Mouse (Mus musculus): Measurements from ENCODE around the gene Slc35b4.
A peak's percentile ranks its signal among the peaks of the same experiment; 100 is the strongest.

Gene Slc35b4

GRCm38 (mm10) chr6:34176864-34177247 lies at the start of gene Slc35b4:
Gene Slc35b4, minus strand, starts transcription at chr6:34177111.
- peak; percentile 99 for DNase-seq

GRCm38 (mm10) chr6:34225004-34225599 lies 48.2 kb upstream of the Slc35b4 start:
- no peak for DNase-seq

- DNase-seq, result no peak
These were observed 39.8 kb upstream of the Slc35b4 start for GRCm38 (mm10) chr6:34216450-34217319.

- no peak for DNase-seq
These were observed 28.8 kb upstream of the Slc35b4 start for GRCm38 (mm10) chr6:34205754-34206153.

GRCm38 (mm10) chr6:34204971-34205572 lies 28.2 kb upstream of the Slc35b4 start:
- peak; percentile 26 for DNase-seq

GRCm38 (mm10) chr6:34203503-34203902 lies 26.6 kb upstream of the Slc35b4 start:
- DNase-seq, result no peak

GRCm38 (mm10) chr6:34194981-34195380 lies 18.1 kb upstream of the Slc35b4 start:
- no peak for DNase-seq

- peak; percentile 72 for DNase-seq
These were observed 17.0 kb upstream of the Slc35b4 start for GRCm38 (mm10) chr6:34193708-34194475.

- DNase-seq, result no peak
These were observed 14.5 kb upstream of the Slc35b4 start for GRCm38 (mm10) chr6:34191401-34191800.

GRCm38 (mm10) chr6:34189494-34189893 lies 12.6 kb upstream of the Slc35b4 start:
- no peak for DNase-seq

GRCm38 (mm10) chr6:34187986-34188599 lies 11.2 kb upstream of the Slc35b4 start:
- peak; percentile 23 for DNase-seq

GRCm38 (mm10) chr6:34187273-34187863 lies 10.5 kb upstream of the Slc35b4 start:
- DNase-seq, result no peak

- no peak for DNase-seq
These were observed 6.4 kb upstream of the Slc35b4 start for GRCm38 (mm10) chr6:34183326-34183725.

- DNase-seq, result no peak
These were observed 5.0 kb upstream of the Slc35b4 start for GRCm38 (mm10) chr6:34181961-34182360.

- no peak for DNase-seq
These were observed 3.0 kb upstream of the Slc35b4 start for GRCm38 (mm10) chr6:34179911-34180310.

GRCm38 (mm10) chr6:34179007-34179406 lies 2.1 kb upstream of the Slc35b4 start:
- no peak for DNase-seq

- no peak for DNase-seq
These were observed 624 bp downstream of the Slc35b4 start for GRCm38 (mm10) chr6:34176111-34176863.

GRCm38 (mm10) chr6:34174715-34175114 lies 2.2 kb downstream of the Slc35b4 start:
- DNase-seq, result no peak

GRCm38 (mm10) chr6:34173251-34173650 lies 3.7 kb downstream of the Slc35b4 start:
- DNase-seq, result no peak

GRCm38 (mm10) chr6:34171748-34172457 lies 5.0 kb downstream of the Slc35b4 start:
- no peak for DNase-seq
